Mouse (Mus musculus) adrenal gland (tissue): ENCODE measurements around the gene Ngly1.
"Not testable (repeated sequence)": the region's sequence is repeated elsewhere in the genome, so short reads cannot be mapped to it uniquely, and the experiment has no call there.

Experiments
- intact Hi-C: fragments of 180-260 bp; cut with DNase I; formaldehyde crosslinking; loops from one replicate; pipeline ENCODE4 v1.15.1; 2025

The Ngly1 gene

GRCm38 (mm10) chr14:16255745-16256144 is 6.7 kb downstream of the Ngly1 start:
- intact Hi-C loops: no loop called here

- intact Hi-C loops: no loop called here
Measured at GRCm38 (mm10) chr14:16256209-16256608, 7.1 kb downstream of the Ngly1 start.

DNA sequence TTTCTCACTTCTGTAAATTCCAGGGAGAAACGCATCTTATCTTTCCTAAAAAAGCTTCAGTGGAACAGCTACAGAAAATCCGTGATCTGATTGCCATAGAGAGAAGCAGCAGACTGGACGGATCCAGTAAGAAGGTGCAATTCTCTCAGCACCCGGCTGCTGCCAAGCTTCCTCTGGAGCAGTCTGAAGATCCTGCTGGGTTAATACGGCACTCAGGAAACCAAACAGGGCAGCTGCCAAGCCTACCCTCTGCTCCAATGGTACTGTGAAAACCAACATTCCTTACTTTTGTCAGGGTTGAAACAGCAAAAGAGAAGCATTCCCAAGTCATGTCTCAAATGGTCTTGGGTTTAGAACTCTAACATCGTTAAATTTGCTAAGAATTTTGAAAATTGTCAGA is 11.5 kb downstream of the Ngly1 start:
- intact Hi-C loops: no loop called here

DNA sequence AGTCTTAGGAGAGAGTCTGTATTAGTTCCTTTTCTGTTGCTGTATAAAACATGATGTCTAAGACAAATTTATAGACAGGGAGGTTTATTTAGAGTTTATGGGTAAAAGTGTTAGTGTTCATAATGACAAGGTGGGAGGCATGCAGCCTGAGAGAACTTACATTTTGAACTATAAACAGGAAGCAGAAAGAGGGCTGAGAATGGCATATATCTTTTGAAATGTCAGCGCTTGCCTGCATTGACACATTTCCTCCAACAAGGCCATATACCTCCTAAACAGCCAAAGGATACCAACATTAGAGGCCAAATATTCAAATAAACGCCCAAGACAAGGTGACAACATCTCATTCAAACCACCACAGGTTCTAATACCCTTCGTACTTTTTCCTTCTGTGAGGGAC is 12.8 kb downstream of the Ngly1 start:
- intact Hi-C loops: no loop called here

GRCm38 (mm10) chr14:16267028-16267427 is 17.9 kb downstream of the Ngly1 start:
- intact Hi-C loops: no loop called here

DNA sequence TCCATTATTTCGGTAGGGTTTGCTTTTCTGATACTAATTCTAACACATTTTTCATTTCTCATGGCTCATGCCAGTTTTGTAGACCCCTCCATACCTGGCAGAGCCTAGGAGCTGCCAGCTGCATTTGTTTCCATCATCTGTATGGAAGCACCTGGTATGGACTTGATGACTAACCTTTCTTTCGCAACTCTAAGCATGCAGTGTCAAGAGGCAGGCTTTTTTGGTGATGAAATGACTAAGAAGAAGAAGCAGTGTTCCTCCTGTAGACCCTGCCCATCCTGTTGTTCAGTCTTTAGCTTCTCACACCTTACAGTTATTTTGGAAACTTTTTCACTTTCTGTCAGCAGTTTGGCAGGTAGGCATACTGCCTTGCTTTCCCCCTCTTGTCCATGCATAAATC is 20.7 kb downstream of the Ngly1 start:
- intact Hi-C loops: no loop called here

- intact Hi-C loops: no loop called here
Measured at GRCm38 (mm10) chr14:16273677-16274076, 24.6 kb downstream of the Ngly1 start.

DNA sequence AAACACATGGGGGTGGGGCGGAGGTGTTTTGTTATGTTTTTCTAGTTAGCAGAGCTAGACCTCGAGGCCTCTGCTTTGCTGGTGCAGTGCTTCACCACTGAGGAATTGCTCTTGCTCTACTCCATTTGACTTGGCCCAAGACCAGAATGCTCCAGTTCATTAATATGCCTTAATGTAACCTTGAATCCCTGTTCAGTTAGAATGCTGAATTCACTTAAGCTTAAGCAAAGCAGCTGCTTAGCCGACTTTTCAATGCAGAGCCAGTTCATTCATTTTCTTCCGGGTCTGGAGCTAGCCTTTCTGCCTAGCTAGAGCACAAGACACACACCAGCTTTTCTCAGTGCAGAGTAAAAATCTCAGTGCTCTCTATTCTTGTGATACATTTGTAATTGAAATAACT is 30.1 kb downstream of the Ngly1 start:
- intact Hi-C loops: no loop called here

- intact Hi-C loops: no loop called here
Measured at GRCm38 (mm10) chr14:16283966-16284365, 34.9 kb downstream of the Ngly1 start.

DNA sequence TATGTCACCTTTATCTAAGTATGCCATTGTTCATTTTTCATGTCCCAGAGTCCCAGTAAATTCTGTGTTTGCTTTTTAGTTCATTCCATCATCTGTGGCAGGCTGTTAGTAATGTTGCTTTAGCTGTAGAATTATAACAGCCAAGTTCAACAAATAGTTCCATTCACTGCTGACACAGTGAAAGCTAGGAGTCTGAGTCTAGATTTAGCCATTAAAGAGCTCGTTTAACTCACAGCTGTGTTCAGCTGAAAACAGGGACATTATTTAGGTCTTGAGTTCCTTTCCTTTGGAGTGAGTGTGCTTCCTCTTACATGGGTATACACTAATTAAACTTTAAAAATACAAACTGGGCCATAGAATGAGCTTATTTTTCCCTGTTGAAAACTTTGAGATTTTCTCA is 43.3 kb downstream of the Ngly1 start:
- intact Hi-C loops: no loop called here

- intact Hi-C loops: no loop called here
Measured at GRCm38 (mm10) chr14:16293015-16293414, 43.9 kb downstream of the Ngly1 start.

DNA sequence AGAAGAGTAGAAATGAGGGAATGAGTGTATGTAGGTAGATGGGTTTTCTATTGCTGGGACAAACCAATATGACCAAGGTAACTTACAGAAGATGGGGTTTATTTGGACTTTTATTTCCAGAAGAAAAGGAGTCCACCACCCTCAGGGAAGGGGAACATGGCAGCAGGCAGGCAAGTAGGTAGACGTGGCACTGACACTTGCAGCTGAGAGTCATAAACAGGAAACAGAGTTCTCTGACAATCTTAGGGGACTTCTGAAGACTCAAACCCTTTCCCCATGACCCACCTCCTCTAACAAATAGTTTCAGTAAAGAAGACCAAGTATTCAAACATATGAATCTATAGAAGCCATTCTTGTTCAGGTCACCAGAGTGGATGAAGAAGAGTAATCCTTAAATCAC is 44.8 kb downstream of the Ngly1 start:
- intact Hi-C loops: no loop called here

- intact Hi-C loops: no loop called here
Measured at GRCm38 (mm10) chr14:16296816-16297468, 47.9 kb downstream of the Ngly1 start.

GRCm38 (mm10) chr14:16301735-16302134 is 52.7 kb downstream of the Ngly1 start:
- intact Hi-C loops: no loop called here

GRCm38 (mm10) chr14:16302688-16303087 is 53.6 kb downstream of the Ngly1 start:
- intact Hi-C loops: no loop called here

DNA sequence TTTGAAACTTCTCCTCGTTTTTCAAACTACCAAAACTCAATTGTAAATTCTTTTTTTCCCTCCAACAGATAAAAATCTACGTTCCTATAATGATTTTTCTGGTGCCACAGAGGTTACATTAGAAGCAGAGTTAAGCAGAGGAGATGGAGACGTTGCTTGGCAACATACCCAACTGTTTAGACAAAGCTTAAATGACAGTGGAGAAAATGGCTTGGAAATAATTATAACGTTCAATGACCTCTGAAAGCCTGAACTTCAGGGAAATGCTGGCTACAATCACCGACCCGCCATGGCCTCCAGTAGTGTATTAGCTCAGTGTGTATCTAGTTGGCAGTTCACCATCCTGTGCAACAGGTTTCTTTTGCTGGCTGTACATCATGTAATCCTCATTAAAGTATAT is 61.7 kb downstream of the Ngly1 start:
- intact Hi-C loops: no loop called here

GRCm38 (mm10) chr14:16312599-16312998 is 63.5 kb downstream of the Ngly1 start:
- intact Hi-C loops: no loop called here

DNA sequence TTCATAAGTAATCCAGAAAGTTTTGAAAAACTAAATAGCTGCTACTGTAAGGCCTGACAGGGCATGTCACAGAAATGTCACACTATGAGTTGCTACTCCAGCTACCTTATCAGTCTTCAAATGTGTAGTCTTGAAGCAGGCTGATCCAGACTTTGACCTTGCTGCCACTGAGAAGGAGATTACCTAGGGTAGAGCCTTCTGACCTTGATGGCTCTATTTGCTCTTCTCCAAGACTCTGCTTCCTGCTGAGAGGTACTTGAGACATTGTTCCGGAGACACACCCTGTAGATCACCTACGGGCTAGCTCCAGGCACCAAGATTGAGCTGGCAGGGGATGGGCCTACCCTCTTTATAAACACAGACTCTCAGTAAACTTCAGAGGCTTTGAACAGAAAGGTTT is 64.0 kb downstream of the Ngly1 start:
- intact Hi-C loops: not testable (repeated sequence)

- intact Hi-C loops: no loop called here
Measured at GRCm38 (mm10) chr14:16313936-16314521, 64.9 kb downstream of the Ngly1 start.

DNA sequence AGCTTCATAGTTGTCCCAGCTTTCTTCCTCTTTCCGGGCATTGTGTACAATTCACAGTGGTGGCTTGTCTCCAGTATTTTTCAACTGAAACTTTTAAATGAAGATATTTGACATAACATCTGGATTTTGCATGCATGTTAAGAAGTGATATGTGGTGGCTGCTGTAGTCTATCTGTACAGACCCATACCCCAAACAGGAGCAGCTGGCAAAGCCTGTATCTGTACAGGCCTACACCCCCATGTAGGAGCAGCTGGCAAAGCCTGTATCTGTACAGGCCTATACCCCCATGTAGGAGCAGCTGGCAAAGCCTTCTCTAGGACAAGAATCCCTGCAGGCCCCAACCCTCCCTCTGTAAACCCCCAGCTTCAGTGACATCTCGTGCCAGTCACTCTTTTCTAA is 65.8 kb downstream of the Ngly1 start:
- intact Hi-C loops: no loop called here

DNA sequence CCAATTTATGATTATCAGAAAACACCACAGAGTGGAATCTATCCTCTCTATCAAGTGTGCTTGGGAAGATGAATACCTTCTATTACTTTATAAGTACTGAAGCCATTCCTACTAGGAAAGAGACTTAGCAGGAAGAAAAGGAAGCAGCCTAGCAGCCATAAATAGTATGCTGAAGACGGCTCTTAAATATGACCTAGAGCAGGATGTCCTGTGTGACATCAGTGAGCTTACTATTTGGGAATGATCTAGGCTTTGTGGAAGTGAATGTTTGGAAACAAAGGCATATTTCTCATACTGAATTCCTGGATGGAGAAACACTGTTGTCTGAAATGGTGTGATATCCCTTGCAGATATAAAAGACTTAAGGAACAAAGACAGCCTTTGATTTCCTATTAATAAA is 67.6 kb downstream of the Ngly1 start:
- intact Hi-C loops: no loop called here

- intact Hi-C loops: no loop called here
Measured at GRCm38 (mm10) chr14:16319818-16320217, 70.7 kb downstream of the Ngly1 start.

DNA sequence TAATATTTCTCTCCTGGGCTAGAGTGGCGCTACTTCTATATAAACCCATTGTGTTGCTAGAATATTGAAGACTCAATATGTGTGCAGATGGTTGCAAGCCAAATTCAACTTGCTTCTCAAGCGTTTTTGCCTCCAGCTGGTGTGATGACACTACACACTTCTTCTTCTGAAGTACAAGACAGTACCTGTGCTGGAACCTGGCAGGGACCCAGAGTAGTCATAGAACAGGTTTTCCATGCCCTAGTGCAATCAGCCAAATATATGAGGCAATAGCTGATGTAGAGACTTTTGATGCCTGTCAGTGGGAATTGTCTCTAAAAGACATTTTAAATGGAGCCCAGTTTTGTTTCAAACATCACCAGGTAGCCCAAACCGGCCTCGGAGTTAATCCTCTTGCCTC is 75.3 kb downstream of the Ngly1 start:
- intact Hi-C loops: no loop called here

- intact Hi-C loops: no loop called here
Measured at GRCm38 (mm10) chr14:16325208-16325607, 76.1 kb downstream of the Ngly1 start.
